Comparison of ENCODE assay signal across 9 mouse cellular contexts in the genomic region with DNA sequence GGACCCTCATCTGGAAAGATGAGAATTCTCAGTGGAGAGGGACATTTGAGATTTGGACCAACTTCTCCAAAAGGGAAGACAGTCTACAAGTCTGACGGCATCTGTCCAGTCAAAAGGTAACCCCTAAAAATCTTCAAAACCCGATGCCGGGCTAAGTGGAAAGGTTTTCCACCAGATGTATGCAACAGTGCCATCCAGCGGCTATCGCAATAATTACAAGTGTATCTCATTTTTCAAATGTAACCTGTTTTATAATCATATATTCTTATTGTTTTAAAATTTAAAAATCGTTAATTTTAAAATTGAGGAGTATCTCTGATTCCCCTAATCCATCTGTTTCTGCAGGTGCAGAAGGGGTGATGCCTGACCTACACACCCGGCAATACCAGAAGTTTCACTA.
DNase-seq lines count a peak whose midpoint lies in the region; ATAC-seq and TF ChIP-seq lines count a peak whose summit lies in the region.
"Had no signal": no experiment of that assay in that cellular context is flagged by ENCODE, and none has a peak within 500 bp of the region (broad histone marks: within the 10 kb centered on the region; RNA-seq: fewer than 3 reads in every experiment).

No protein-coding gene starts in this region.

- no peak overlapping the region for H3K9ac ChIP-seq in liver, embryonic 12.5 days
- H3K9ac ChIP-seq in kidney, postnatal 0 days (ENCODE audit: low read depth, low read length): no peak overlapping the region

- H3K9me3 ChIP-seq in liver, embryonic 12.5 days (replicated peaks): no peaks in the 10 kb centered on the region
- no peaks in the 10 kb centered on the region for H3K9me3 ChIP-seq in kidney, postnatal 0 days (replicated peaks; ENCODE audit: low read length)

- no peak overlapping the region for H3K4me2 ChIP-seq in liver, embryonic 12.5 days
- H3K4me2 ChIP-seq in kidney, postnatal 0 days (ENCODE audit: low read length): no peak overlapping the region

- no peaks in the 10 kb centered on the region for H3K36me3 ChIP-seq in liver, embryonic 12.5 days
- no peaks in the 10 kb centered on the region for H3K36me3 ChIP-seq in kidney, postnatal 0 days (ENCODE audit: insufficient read depth, low read length)

- no peak for ATAC-seq in liver, embryonic 12.5 days
- no peak for ATAC-seq in kidney, postnatal 0 days (replicated peaks; ENCODE audit: low FRiP score, low read depth)

- TF ChIP-seq CTCF in cortical plate, adult 2 months (IDR thresholded peaks at IDR 0.05; ENCODE audit: extremely low read depth, insufficient read depth, low read length): peak; percentile 56; the same call in 1 of the 2 replicates
- TF ChIP-seq CTCF in kidney, postnatal 0 days (IDR thresholded peaks at IDR 0.05; ENCODE audit: low read depth): peak; percentile 72

- peak; percentile 28 to 30 for DNase-seq in adrenal gland, adult 18-20 months (ENCODE audit: low spot score in 2 of 2)
- DNase-seq in adrenal gland, postnatal 4 days (ENCODE audit: low spot score in 2 of 2): no peak
- peak; percentile 9 for DNase-seq in liver
- peak; percentile 77 for DNase-seq in kidney, postnatal 0 days (ENCODE audit: low spot score)
- DNase-seq in lung, postnatal 36 days: peak; percentile 62
- peak; percentile 73 for DNase-seq in right cerebral cortex, postnatal 4 days

- WGBS in liver, embryonic 12.5 days (ENCODE audit: insufficient replicate concordance): 15% methylated on average over 7 of the region's 7 CpGs
- 11% methylated on average over 7 of the region's 7 CpGs for WGBS in kidney, postnatal 0 days

- peaks cover 10% of the 10 kb centered on the region; the same call in 1 of the 2 replicates for H3K27me3 ChIP-seq in liver, embryonic 12.5 days (replicated peaks)
- H3K27me3 ChIP-seq in kidney, postnatal 0 days (ENCODE audit: insufficient read depth, low read length): no peaks in the 10 kb centered on the region

- H3K27ac ChIP-seq in liver, embryonic 12.5 days: no peak overlapping the region
- H3K27ac ChIP-seq in cortical plate, adult 2 months (ENCODE audit: insufficient read depth, low read length): no peak overlapping the region
- no peak overlapping the region for H3K27ac ChIP-seq in kidney, postnatal 0 days
- H3K27ac ChIP-seq: macrophage had no signal

- TF ChIP-seq POLR2A in cortical plate, adult 2 months (IDR thresholded peaks at IDR 0.05; ENCODE audit: extremely low read depth, insufficient read depth, low read length): no peak

- H3K4me3 ChIP-seq in liver, embryonic 12.5 days: no peak overlapping the region
- no peak overlapping the region for H3K4me3 ChIP-seq in cortical plate, adult 2 months (ENCODE audit: insufficient read depth, low read length)
- H3K4me3 ChIP-seq in kidney, postnatal 0 days (replicated peaks; ENCODE audit: low read depth, low read length): no peak overlapping the region

- H3K4me1 ChIP-seq in liver, embryonic 12.5 days: no peaks in the 10 kb centered on the region
- no peaks in the 10 kb centered on the region for H3K4me1 ChIP-seq in cortical plate, adult 2 months (ENCODE audit: control insufficient read depth, insufficient read depth, low read length)
- H3K4me1 ChIP-seq in kidney, postnatal 0 days (replicated peaks; ENCODE audit: insufficient read depth, low read length): no peaks in the 10 kb centered on the region

Comparison
In these comparisons a context has a peak if more than half of its experiments do, and no peak if none do; other contexts are left out.
1. DNase-seq: peak in adrenal gland, adult 18-20 months (2 of 2), liver (single experiment), kidney, postnatal 0 days (single experiment), lung, postnatal 36 days (single experiment) and right cerebral cortex, postnatal 4 days (single experiment); none in adrenal gland, postnatal 4 days (0 of 2).